Comparison of ENCODE assay signal across 24 mouse cellular contexts in the genomic region with DNA sequence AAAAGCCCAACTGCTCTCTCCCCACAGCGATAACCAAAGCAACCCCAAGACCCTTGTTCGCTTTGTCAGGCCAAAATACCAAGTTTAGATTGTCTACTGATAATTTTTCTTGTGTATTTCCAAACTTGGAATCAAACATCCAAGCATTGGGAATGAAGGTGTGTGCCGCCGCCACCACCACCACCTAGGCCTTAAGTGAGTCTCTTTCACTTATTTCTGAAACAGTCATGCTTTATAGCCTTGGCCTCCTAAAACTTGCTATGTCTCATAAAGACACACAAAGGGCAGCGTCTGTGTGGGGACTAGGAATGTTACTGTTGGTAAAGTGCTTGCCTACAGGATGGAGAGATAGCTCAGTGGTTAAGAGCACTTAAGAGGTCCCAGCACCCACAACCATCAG. TPM values are rescaled to one million over a fixed set of nuclear protein-coding genes. Genes with fewer than 3 reads are reported as not detected.
DNase-seq lines count a peak whose midpoint lies in the region; ATAC-seq and TF ChIP-seq lines count a peak whose summit lies in the region.
"Had no signal": no experiment of that assay in that cellular context is flagged by ENCODE, and none has a peak within 500 bp of the region (broad histone marks: within the 10 kb centered on the region; RNA-seq: fewer than 3 reads in every experiment).

No protein-coding gene starts in this region.

- H3K9me3 ChIP-seq in hindbrain, embryonic 15.5 days = no peaks in the 10 kb centered on the region
- no peaks in the 10 kb centered on the region for H3K9me3 ChIP-seq in hindbrain, embryonic 10.5 days
- H3K9me3 ChIP-seq in midbrain, embryonic 16.5 days (replicated peaks; ENCODE audit: control insufficient read depth, low read length, poor library complexity, severe bottlenecking) = no peaks in the 10 kb centered on the region
- H3K9me3 ChIP-seq in midbrain, embryonic 15.5 days = no peaks in the 10 kb centered on the region
- H3K9me3 ChIP-seq: embryonic facial prominence, embryonic 10.5 days; embryonic facial prominence, embryonic 12.5 days; forebrain, embryonic 13.5 days; forebrain, embryonic 15.5 days had no signal

- ATAC-seq in hindbrain, embryonic 15.5 days (ENCODE audit: low FRiP score, low read depth) = no peak
- no peak for ATAC-seq in midbrain, embryonic 16.5 days
- no peak for ATAC-seq in midbrain, embryonic 15.5 days (replicated peaks)
- ATAC-seq: activated CD4-positive, CD25-positive, alpha-beta regulatory T cell, adult 4 months; CD4-positive, CD25-positive, alpha-beta regulatory T cell, adult 4 months; forebrain, embryonic 13.5 days; forebrain, embryonic 15.5 days; forebrain, postnatal 0 days; Patski had no signal

- H3K36me3 ChIP-seq in hindbrain, embryonic 15.5 days = peaks cover 71% of the 10 kb centered on the region
- peaks cover 97% of the 10 kb centered on the region for H3K36me3 ChIP-seq in hindbrain, embryonic 10.5 days
- H3K36me3 ChIP-seq in midbrain, embryonic 16.5 days (ENCODE audit: control insufficient read depth, insufficient read depth, low read length) = peaks cover 42% of the 10 kb centered on the region
- H3K36me3 ChIP-seq in midbrain, embryonic 15.5 days (replicated peaks) = peaks cover 44% of the 10 kb centered on the region
- peaks cover 85% of the 10 kb centered on the region for H3K36me3 ChIP-seq in myocyte (ENCODE audit: control insufficient read depth, insufficient read depth)

- peak overlapping the region; percentile 8; the same call in 1 of the 2 replicates for H3K27ac ChIP-seq in hindbrain, embryonic 15.5 days (replicated peaks)
- no peak overlapping the region for H3K27ac ChIP-seq in hindbrain, embryonic 10.5 days
- 0 out of 2 replicates have a peak overlapping the region, but pooled peaks have one; percentile 17 for H3K27ac ChIP-seq in midbrain, embryonic 16.5 days (ENCODE audit: low read length)
- H3K27ac ChIP-seq in midbrain, embryonic 15.5 days = no peak overlapping the region
- H3K27ac ChIP-seq: embryonic facial prominence, embryonic 10.5 days; embryonic facial prominence, embryonic 12.5 days; forebrain, embryonic 13.5 days; forebrain, embryonic 15.5 days had no signal

- no peak overlapping the region for H3ac ChIP-seq in myocyte (ENCODE audit: control insufficient read depth, insufficient read length)

- no peaks in the 10 kb centered on the region for H3K4me1 ChIP-seq in hindbrain, embryonic 15.5 days (replicated peaks)
- H3K4me1 ChIP-seq in hindbrain, embryonic 10.5 days (replicated peaks) = peaks cover 15% of the 10 kb centered on the region; the same call in 1 of the 2 replicates
- H3K4me1 ChIP-seq in midbrain, embryonic 16.5 days (ENCODE audit: control insufficient read depth, insufficient read depth, low read length) = no peaks in the 10 kb centered on the region
- H3K4me1 ChIP-seq in midbrain, embryonic 15.5 days = no peaks in the 10 kb centered on the region
- H3K4me1 ChIP-seq: embryonic facial prominence, embryonic 10.5 days; embryonic facial prominence, embryonic 12.5 days; forebrain, embryonic 13.5 days; forebrain, embryonic 15.5 days had no signal

- no peak for DNase-seq in hindbrain, embryonic 10.5 days (ENCODE audit: low spot score)
- DNase-seq in frontal cortex, postnatal 10 days (ENCODE audit: low spot score in 2 of 2) = no peak
- DNase-seq: adrenal gland, adult 8-10 months; adrenal gland, postnatal 14 days; adrenal gland, postnatal 36 days; B cell, adult 2 months; cerebellum, adult 11-12 months; cerebellum, adult 2 months; cerebellum, adult 9-10 months; cerebellum, postnatal 10 days; cerebellum, postnatal 25 days; forebrain, postnatal 0 days had no signal

- TF ChIP-seq POLR2A in myocyte (IDR thresholded peaks at IDR 0.05; ENCODE audit: insufficient read length, low read depth) = no peak

- H3K4me2 ChIP-seq in hindbrain, embryonic 15.5 days = no peak overlapping the region
- H3K4me2 ChIP-seq in midbrain, embryonic 16.5 days (ENCODE audit: low read length) = no peak overlapping the region
- no peak overlapping the region for H3K4me2 ChIP-seq in midbrain, embryonic 15.5 days
- no peak overlapping the region for H3K4me2 ChIP-seq in myocyte (ENCODE audit: low read depth)
- H3K4me2 ChIP-seq: embryonic facial prominence, embryonic 12.5 days; forebrain, embryonic 13.5 days; forebrain, embryonic 15.5 days had no signal

- H3K27me3 ChIP-seq in hindbrain, embryonic 15.5 days = no peaks in the 10 kb centered on the region
- H3K27me3 ChIP-seq in hindbrain, embryonic 10.5 days (ENCODE audit: insufficient read depth, poor library complexity, severe bottlenecking) = no peaks in the 10 kb centered on the region
- H3K27me3 ChIP-seq in midbrain, embryonic 16.5 days (ENCODE audit: control insufficient read depth, insufficient read depth, low read depth, low read length) = no peaks in the 10 kb centered on the region
- no peaks in the 10 kb centered on the region for H3K27me3 ChIP-seq in midbrain, embryonic 15.5 days (replicated peaks)
- no peaks in the 10 kb centered on the region for H3K27me3 ChIP-seq in myocyte (ENCODE audit: control insufficient read depth, insufficient read depth, insufficient read length)
- H3K27me3 ChIP-seq: CH12.LX; embryonic facial prominence, embryonic 12.5 days; forebrain, embryonic 13.5 days; forebrain, embryonic 15.5 days; Patski had no signal

- H3K9ac ChIP-seq in hindbrain, embryonic 15.5 days = no peak overlapping the region
- no peak overlapping the region for H3K9ac ChIP-seq in midbrain, embryonic 16.5 days (ENCODE audit: low read depth, low read length)
- H3K9ac ChIP-seq in midbrain, embryonic 15.5 days = no peak overlapping the region
- H3K9ac ChIP-seq: embryonic facial prominence, embryonic 12.5 days; forebrain, embryonic 13.5 days; forebrain, embryonic 15.5 days; forebrain, postnatal 0 days had no signal

- no peak overlapping the region for H3K4me3 ChIP-seq in hindbrain, embryonic 15.5 days
- H3K4me3 ChIP-seq in hindbrain, embryonic 10.5 days = no peak overlapping the region
- no peak overlapping the region for H3K4me3 ChIP-seq in midbrain, embryonic 16.5 days (ENCODE audit: low read depth, low read length)
- H3K4me3 ChIP-seq in midbrain, embryonic 15.5 days = no peak overlapping the region
- no peak overlapping the region for H3K4me3 ChIP-seq in myocyte
- H3K4me3 ChIP-seq: embryonic facial prominence, embryonic 10.5 days; embryonic facial prominence, embryonic 12.5 days; forebrain, embryonic 13.5 days; forebrain, embryonic 15.5 days had no signal

- 92% methylated on average over 5 of the region's 5 CpGs for WGBS in hindbrain, embryonic 15.5 days
- 88% methylated on average over 5 of the region's 5 CpGs for WGBS in hindbrain, embryonic 10.5 days
- WGBS in midbrain, embryonic 16.5 days = 91% methylated on average over 5 of the region's 5 CpGs
- WGBS in midbrain, embryonic 15.5 days = 93% methylated on average over 5 of the region's 5 CpGs

- peaks cover 47% of the 10 kb centered on the region for H3K79me2 ChIP-seq in myocyte (ENCODE audit: control insufficient read depth, insufficient read depth)

TF ChIP-seq in myocyte, 11 proteins besides CTCF, POLR2A, EP300 and RAD21:
- TF ChIP-seq MAX (IDR thresholded peaks at IDR 0.05; ENCODE audit: low read depth) = no peak
- TF ChIP-seq TCF3 (IDR thresholded peaks at IDR 0.05; ENCODE audit: insufficient read length, low read depth) = no peak
- peak; percentile 35 for TF ChIP-seq POLR2AphosphoS2 (IDR thresholded peaks at IDR 0.05; ENCODE audit: insufficient read length, low read depth)

RNA-seq across cellular contexts. Expression of a gene that starts 15.8 kb away (rescaled TPM):
- 74.3 and 80.5 TPM in 2 replicates for polyA plus RNA-seq in hindbrain, embryonic 15.5 days (2015; fragmentation: Nextera tagmentation; extraction: Ambion mirVana)
- polyA plus RNA-seq in hindbrain, embryonic 10.5 days (2016; fragmentation: Nextera tagmentation; extraction: Ambion mirVana) = 65.7 and 71.8 TPM in 2 replicates
- 79.1 and 81.8 TPM in 2 replicates for polyA plus RNA-seq in midbrain, embryonic 16.5 days (2015; fragmentation: Nextera tagmentation; extraction: Ambion mirVana)
- polyA plus RNA-seq in midbrain, embryonic 15.5 days (2015; fragmentation: Nextera tagmentation; extraction: Ambion mirVana) = 80.9 and 81.2 TPM in 2 replicates
- polyA plus RNA-seq in myocyte (2012; fragmentation: generic; extraction: Trizol) = 518 TPM

RNA-seq across cellular contexts. Expression of a gene that starts 25.0 kb away (rescaled TPM):
- 66.0 and 78.0 TPM in 2 replicates for polyA plus RNA-seq in hindbrain, embryonic 15.5 days (2015; fragmentation: Nextera tagmentation; extraction: Ambion mirVana)
- 158 and 198 TPM in 2 replicates for polyA plus RNA-seq in hindbrain, embryonic 10.5 days (2016; fragmentation: Nextera tagmentation; extraction: Ambion mirVana)
- polyA plus RNA-seq in midbrain, embryonic 16.5 days (2015; fragmentation: Nextera tagmentation; extraction: Ambion mirVana) = 56.2 and 66.3 TPM in 2 replicates
- polyA plus RNA-seq in midbrain, embryonic 15.5 days (2015; fragmentation: Nextera tagmentation; extraction: Ambion mirVana) = 70.6 and 76.7 TPM in 2 replicates
- polyA plus RNA-seq in myocyte (2012; fragmentation: generic; extraction: Trizol) = 34.6 TPM

RNA-seq across cellular contexts. Expression of a gene that starts 35.8 kb away (rescaled TPM):
- polyA plus RNA-seq in hindbrain, embryonic 15.5 days (2015; fragmentation: Nextera tagmentation; extraction: Ambion mirVana) = 21.9 and 25.9 TPM in 2 replicates
- 42.9 and 44.2 TPM in 2 replicates for polyA plus RNA-seq in hindbrain, embryonic 10.5 days (2016; fragmentation: Nextera tagmentation; extraction: Ambion mirVana)
- 14.8 and 16.3 TPM in 2 replicates for polyA plus RNA-seq in midbrain, embryonic 16.5 days (2015; fragmentation: Nextera tagmentation; extraction: Ambion mirVana)
- polyA plus RNA-seq in midbrain, embryonic 15.5 days (2015; fragmentation: Nextera tagmentation; extraction: Ambion mirVana) = 19.9 and 20.5 TPM in 2 replicates
- 120 TPM for polyA plus RNA-seq in myocyte (2012; fragmentation: generic; extraction: Trizol)
- polyA plus RNA-seq: activated CD4-positive, CD25-positive, alpha-beta regulatory T cell, adult 4 months; CD4-positive, CD25-positive, alpha-beta regulatory T cell, adult 4 months had no signal

RNA-seq across cellular contexts. Expression of a gene that starts 36.6 kb away (rescaled TPM):
- 55.6 and 64.2 TPM in 2 replicates for polyA plus RNA-seq in hindbrain, embryonic 15.5 days (2015; fragmentation: Nextera tagmentation; extraction: Ambion mirVana)
- 28.0 and 30.4 TPM in 2 replicates for polyA plus RNA-seq in hindbrain, embryonic 10.5 days (2016; fragmentation: Nextera tagmentation; extraction: Ambion mirVana)
- 46.7 TPM in 2 replicates for polyA plus RNA-seq in midbrain, embryonic 16.5 days (2015; fragmentation: Nextera tagmentation; extraction: Ambion mirVana)
- 47.2 and 51.1 TPM in 2 replicates for polyA plus RNA-seq in midbrain, embryonic 15.5 days (2015; fragmentation: Nextera tagmentation; extraction: Ambion mirVana)
- polyA plus RNA-seq in myocyte (2012; fragmentation: generic; extraction: Trizol) = 18.4 TPM

Comparison
In these comparisons a context has a peak if more than half of its experiments do, and no peak if none do; other contexts are left out.
1. H3K27ac ChIP-seq: peak in hindbrain, embryonic 15.5 days (single experiment) and midbrain, embryonic 16.5 days (single experiment); none in hindbrain, embryonic 10.5 days (single experiment) and midbrain, embryonic 15.5 days (single experiment).